Mouse (Mus musculus) kidney, adult 2 months (tissue): ENCODE data around the gene Cyp1b1. TPM values are rescaled to one million over a fixed set of nuclear protein-coding genes. Genes with fewer than 3 reads are reported as not detected.

Source experiments
- DNase-seq: peaks from one replicate; pipeline ENCODE4 v3.0.0; 2021
- H3K27ac ChIP-seq: fragments of 200-500 bp; 2 replicates; pipeline ENCODE4 v1.5.1; 2012; ENCODE audit warnings: low read depth, low read length, control low read depth, inconsistent platforms; ENCODE audit not compliant: insufficient read depth
- H3K27me3 ChIP-seq: fragments of 200-500 bp; replicated peaks from 2 replicates; pipeline ENCODE4 v1.6.1; 2012; ENCODE audit warnings: mild to moderate bottlenecking, moderate library complexity, low read length, inconsistent platforms; ENCODE audit not compliant: control insufficient read depth, insufficient read depth
- H3K36me3 ChIP-seq: fragments of 200-500 bp; 2 replicates; pipeline ENCODE4 v1.6.1; 2012; ENCODE audit warnings: mild to moderate bottlenecking, moderate library complexity, low read length, inconsistent platforms; ENCODE audit not compliant: control insufficient read depth, insufficient read depth
- H3K4me1 ChIP-seq: fragments of 200-500 bp; 2 replicates; pipeline ENCODE4 v1.6.1; 2011; ENCODE audit warnings: low read length; ENCODE audit not compliant: control insufficient read depth, insufficient read depth
- H3K4me3 ChIP-seq: fragments of 200-500 bp; 2 replicates; pipeline ENCODE4 v1.5.1; 2011; ENCODE audit warnings: mild to moderate bottlenecking, low read depth, low read length, control low read depth; ENCODE audit not compliant: insufficient read depth
- CTCF ChIP-seq: fragments of 200-500 bp; conservative IDR thresholded peaks from 2 replicates; pipeline ENCODE4 v1.5.1; 2011; ENCODE audit warnings: low read depth, mild to moderate bottlenecking, control low read depth, low read length, moderate library complexity, mixed read lengths; ENCODE audit not compliant: insufficient read depth, insufficient read length
- POLR2A ChIP-seq: fragments of 200-500 bp; IDR thresholded peaks from one replicate; pipeline ENCODE4 v1.6.1; 2011; ENCODE audit warnings: low read depth, low read length, control low read depth
- WGBS: fragments of 180-500 bp; shearing (Covaris S2); methylation state at CpG from one replicate; pipeline ENCODE4 v1.1.7; 2018; 5-methylcytosine and 5-hydroxymethylcytosine counted together
- polyA plus RNA-seq: library from polyadenylated mRNA; depleted of rRNA; stranded (reverse); fragments of >200 nt; gene quantifications from 2 replicates; pipeline ENCODE4 v1.2.3, GENCODE M21; 2012

Cyp1b1 gene
- polyA plus RNA-seq, 1 experiment, result 27.0 TPM

GRCm38 (mm10) chr17:79730988-79731387 is 16.1 kb upstream of the Cyp1b1 start:
- no peaks in the 10 kb centered on the region for H3K4me1 ChIP-seq
- no peaks in the 10 kb centered on the region for H3K27me3 ChIP-seq
- no peaks in the 10 kb centered on the region for H3K36me3 ChIP-seq
- no peak for TF ChIP-seq CTCF
- no peak for TF ChIP-seq POLR2A
- H3K27ac ChIP-seq, result no peak overlapping the region
- no peak for DNase-seq
- no peak overlapping the region for H3K4me3 ChIP-seq
- 63% methylated on average over 8 of the region's 8 CpGs for WGBS

DNA sequence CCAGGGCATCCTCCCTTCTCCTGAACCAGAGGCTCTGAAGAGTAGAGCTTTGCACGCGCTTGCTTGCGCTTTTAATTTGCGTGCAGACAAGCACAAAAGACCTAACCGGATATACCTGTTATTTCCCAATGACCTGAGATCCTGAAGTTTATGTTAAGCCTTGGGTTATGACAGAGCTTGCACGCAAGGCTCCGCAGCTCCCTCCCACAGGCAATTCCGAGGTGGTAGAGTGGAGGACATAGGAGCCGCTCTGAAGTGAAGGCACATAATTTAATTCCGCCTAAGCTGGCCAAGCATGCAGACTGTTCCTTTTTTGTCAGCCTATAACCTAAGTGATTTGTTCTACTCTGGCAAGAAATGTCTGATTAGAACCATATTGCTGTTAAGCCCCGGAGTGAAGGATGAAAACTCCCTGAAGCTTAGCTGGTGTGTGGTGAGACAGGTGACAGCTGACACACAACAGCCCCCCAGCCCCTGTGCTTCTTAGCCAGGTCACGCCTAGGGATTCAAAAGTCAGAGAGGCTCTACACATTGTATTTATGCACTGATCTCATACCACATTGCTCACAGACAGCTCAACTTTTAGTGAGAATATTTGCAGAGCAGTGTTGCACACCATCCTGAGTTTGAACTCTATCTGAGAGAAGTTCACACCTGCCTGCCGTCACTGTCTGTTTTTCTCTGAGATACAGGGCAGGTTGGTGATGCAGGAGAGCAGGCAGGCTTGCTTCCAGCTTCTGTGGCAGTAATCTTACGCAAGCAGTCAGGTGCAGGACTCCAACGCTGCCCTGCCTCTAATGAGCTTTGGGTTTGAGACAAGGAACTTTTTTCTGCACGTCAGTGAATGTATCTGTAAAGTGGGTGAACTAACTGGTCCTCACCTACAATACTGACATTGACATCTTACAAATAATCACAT is 14.0 kb upstream of the Cyp1b1 start:
- Histone ChIP-seq H3K36me3 (no peaks in the 10 kb centered on the region), H3K4me1 (no peaks in the 10 kb centered on the region), H3K4me3 (no peak overlapping the region), H3K27ac (no peak overlapping the region), H3K27me3 (no peaks in the 10 kb centered on the region)
- DNase-seq, result no peak
- TF ChIP-seq POLR2A, result no peak
- TF ChIP-seq CTCF, result no peak
- WGBS, result 31% methylated on average over 16 of the region's 16 CpGs

DNA sequence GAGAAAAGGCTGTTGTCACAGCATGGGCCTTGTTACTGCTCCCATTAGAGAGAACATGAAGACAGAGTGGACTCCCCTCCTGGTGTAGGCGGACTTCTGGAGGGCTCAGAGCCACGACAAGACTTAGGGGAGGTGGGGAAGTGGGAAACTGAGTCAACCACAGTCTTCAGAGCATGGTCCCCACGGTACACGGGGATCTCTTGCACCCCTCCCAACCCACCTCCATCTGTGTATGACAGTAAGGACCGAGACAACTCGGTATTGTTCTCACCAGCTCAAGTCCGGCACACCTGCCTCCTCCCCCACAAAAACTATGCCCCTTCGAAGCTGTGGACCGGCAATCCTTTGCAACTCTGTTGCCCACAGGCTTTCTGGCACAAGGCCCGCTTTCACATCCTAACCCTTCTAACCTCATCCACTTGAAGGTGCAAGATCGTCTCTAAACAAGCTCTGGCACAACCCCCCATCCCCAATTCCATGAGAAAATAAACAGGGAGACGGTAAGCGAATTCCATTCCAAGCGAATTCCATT is 13.3 kb upstream of the Cyp1b1 start:
- no peaks in the 10 kb centered on the region for H3K4me1 ChIP-seq
- DNase-seq, result no peak
- TF ChIP-seq POLR2A (no peak), CTCF (no peak)
- WGBS, result 24% methylated on average over 14 of the region's 14 CpGs
- H3K4me3 ChIP-seq, result no peak overlapping the region
- no peaks in the 10 kb centered on the region for H3K36me3 ChIP-seq
- H3K27me3 ChIP-seq, result no peaks in the 10 kb centered on the region
- H3K27ac ChIP-seq, result no peak overlapping the region

DNA sequence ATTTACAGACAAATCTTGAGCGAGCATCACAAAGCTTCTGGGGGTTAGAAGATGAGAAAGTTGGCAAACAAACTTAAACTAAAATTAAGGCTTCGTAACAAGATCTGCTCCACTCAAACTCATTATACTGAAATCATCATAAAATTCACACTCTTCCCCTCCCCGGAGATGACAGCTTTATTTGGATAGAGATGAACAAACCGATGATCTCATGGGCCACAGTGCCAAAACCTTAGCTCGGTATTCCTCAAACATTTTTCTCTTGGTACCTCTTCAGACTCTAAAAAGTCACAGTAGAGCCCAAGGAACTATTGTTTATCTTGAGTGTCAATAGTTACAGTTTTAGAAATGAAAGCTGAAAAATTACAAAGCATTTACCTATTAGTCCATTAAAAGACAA is 11.8 kb upstream of the Cyp1b1 start:
- 77% methylated on average over 5 of the region's 5 CpGs for WGBS
- H3K27ac ChIP-seq, result no peak overlapping the region
- DNase-seq, result no peak
- no peaks in the 10 kb centered on the region for H3K36me3 ChIP-seq
- TF ChIP-seq CTCF (no peak), POLR2A (no peak)
- no peaks in the 10 kb centered on the region for H3K4me1 ChIP-seq
- H3K4me3 ChIP-seq, result no peak overlapping the region
- no peaks in the 10 kb centered on the region for H3K27me3 ChIP-seq

DNA sequence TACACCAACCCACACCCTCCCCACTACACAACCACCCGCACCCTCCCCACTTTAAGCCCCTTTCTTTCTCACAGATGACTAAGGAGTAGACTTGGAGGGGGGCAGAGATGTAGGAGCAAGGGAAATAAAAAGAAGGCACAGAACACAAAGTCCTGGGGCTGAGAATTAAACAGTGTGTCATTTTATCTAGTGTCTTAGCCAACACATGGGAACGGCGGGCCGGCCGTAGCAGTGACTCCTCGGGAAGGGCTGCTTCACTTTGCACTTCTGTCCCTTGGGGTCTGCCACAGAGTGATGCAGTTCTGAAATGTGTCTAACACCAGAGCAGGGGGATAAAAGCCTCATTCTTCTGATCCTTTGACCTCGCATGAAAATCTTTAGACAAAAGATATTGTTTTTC is 5.8 kb upstream of the Cyp1b1 start:
- TF ChIP-seq CTCF (no peak), POLR2A (no peak)
- Histone ChIP-seq H3K36me3 (no peaks in the 10 kb centered on the region), H3K4me3 (no peak overlapping the region), H3K27ac (no peak overlapping the region), H3K4me1 (no peaks in the 10 kb centered on the region), H3K27me3 (no peaks in the 10 kb centered on the region)
- WGBS, result 82% methylated on average over 7 of the region's 7 CpGs
- no peak for DNase-seq

DNA sequence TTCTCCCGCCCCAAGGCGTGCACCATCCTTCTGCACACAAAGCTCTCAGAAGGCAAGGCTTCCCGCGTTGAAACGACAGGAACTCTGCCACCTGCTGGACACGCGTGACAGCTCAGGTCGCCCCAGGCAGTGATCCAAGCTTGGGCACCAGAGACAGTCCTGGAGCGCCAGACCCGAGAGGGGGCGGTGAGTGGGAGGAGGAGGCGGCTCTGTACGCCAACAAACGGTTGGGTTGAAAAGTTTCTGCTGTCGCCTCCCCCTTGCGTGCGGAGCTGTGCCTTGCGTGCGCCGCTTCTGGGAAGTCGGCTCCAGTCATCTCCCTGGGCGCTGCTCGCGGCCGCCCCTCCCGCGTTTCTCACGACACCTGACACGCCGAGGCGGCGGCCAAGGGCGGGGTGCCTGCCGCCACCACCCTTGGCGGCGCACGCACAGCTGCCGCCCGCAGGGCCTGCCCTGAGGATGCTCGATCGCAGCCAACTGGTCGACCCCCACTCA is 835 bp upstream of the Cyp1b1 start:
- peak; percentile 89 for TF ChIP-seq CTCF
- TF ChIP-seq POLR2A, result no peak
- WGBS, result under 1% methylated on average over 41 of the region's 42 CpGs

DNA sequence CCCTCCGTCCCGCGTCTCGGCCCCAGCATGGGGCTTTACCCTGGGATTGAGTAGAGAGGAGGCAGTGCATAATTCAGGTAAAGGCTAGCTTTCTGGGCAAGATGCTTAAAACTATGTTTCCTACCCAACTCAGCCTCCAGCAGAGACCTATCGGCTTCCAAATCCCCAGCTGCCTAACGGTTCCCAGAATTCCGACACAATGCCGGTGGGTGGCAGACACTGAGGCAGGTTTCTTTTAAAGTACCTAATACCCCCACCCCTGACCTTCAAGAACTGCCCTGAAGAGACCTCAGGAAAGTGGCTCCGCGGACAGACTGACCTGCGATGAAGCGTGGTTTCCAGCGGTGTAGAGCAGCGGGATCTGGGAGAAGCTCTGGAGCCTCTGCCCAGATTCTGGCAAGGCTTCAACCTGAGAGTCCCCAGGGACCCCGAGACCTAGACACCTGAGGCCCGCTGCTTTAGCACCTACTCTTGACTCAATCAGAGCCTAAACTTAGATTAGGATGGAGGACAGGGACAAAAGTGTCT is 429 bp downstream of the Cyp1b1 start:
- peak overlapping the region; percentile 53 for H3K4me3 ChIP-seq
- DNase-seq, result no peak
- H3K27me3 ChIP-seq, result no peaks in the 10 kb centered on the region; the same call in 1 of the 2 replicates
- TF ChIP-seq POLR2A (no peak), CTCF (no peak)
- no peaks in the 10 kb centered on the region for H3K36me3 ChIP-seq
- 0 out of 2 replicates have a peak, but pooled peaks cover 2% of the 10 kb centered on the region for H3K4me1 ChIP-seq
- H3K27ac ChIP-seq, result peak overlapping the region; percentile 69
- WGBS, result 4% methylated on average over 16 of the region's 16 CpGs

More for the DNA sequence above, 835 bp upstream of the Cyp1b1 start:
- Histone ChIP-seq H3K36me3 (no peaks in the 10 kb centered on the region), H3K4me1 (0 out of 2 replicates have a peak, but pooled peaks cover 2% of the 10 kb centered on the region), H3K27me3 (no peaks in the 10 kb centered on the region; the same call in 1 of the 2 replicates), H3K4me3 (peak overlapping the region; percentile 40), H3K27ac (no peak overlapping the region)
- peak; percentile 93 for DNase-seq
